Mouse (Mus musculus): ENCODE results near the gene 2310057N15Rik.

- no peak for TF ChIP-seq CTCF (IDR thresholded peaks at IDR 0.05; ENCODE audit: control insufficient read depth, insufficient read depth, insufficient replicate concordance, low read depth, low read length)
- no peak for TF ChIP-seq POLR2A (IDR thresholded peaks at IDR 0.05; ENCODE audit: control insufficient read depth, low read depth, low read length)
Observed at GRCm38 (mm10) chr16:88820066-88820465, 46.1 kb upstream of the 2310057N15Rik start, which contains the start of gene Krtap15.

Data from testis, adult 2 months (tissue).